Mouse (Mus musculus): ENCODE results near the gene Fbrsl1. TPM values are rescaled to one million over a fixed set of nuclear protein-coding genes. Genes with fewer than 3 reads are reported as not detected.

The Fbrsl1 gene
- 21.2 and 23.5 TPM in 2 replicates for polyA plus RNA-seq (2014; fragmentation: Nextera tagmentation; extraction: Ambion mirVana)

DNA sequence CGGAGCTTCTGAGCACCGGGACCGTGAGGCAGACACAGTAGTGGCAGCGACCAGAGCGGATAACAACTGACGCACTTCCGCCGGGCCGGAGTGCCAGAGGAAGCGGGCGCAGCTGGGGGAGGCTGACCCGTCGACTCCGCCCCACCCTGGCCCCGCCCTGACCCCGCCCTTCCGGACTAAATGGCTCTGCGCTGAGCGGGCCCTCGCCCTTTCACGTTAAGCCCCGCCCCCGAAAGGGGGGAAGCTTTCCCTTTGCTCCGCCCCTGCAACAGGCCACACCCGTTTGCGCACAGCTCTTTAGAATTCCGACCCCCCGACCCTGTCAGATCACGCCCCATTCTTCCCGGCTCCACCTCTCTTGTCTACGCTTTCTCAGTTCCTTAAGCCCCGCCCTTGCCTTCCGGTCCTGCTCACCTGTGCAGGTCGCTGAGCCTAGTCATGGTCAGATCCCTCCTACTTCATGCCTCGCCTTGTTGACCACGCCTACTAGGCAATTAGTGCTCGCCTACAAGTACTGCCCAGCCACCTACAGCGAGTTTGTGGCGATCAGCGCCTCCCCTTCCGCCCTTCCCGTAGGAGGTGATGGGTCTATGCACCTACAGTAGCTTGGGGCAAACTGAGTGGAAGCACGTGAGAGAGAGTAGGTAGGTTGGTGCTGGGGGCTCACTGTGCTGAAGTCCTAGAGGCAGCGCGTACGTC lies at the start of gene Fbrsl1:
Fbrsl1 (minus strand) TSS at position 68 of the 699 bp plus-strand sequence.
- peak; percentile 96 for ATAC-seq (ENCODE audit: low read depth)
- WGBS = under 1% methylated on average over 45 of the region's 46 CpGs
- peak within 1 kb of the TSS; percentile 66 for H3K27ac ChIP-seq (ENCODE audit: low read depth, low read length)
- no peaks in the 10 kb centered on the region for H3K9me3 ChIP-seq (ENCODE audit: control insufficient read depth, low read length)
- peak within 1 kb of the TSS; percentile 85 for H3K4me3 ChIP-seq (ENCODE audit: low read depth, low read length)
- H3K9ac ChIP-seq (replicated peaks; ENCODE audit: low read depth, low read length) = peak within 1 kb of the TSS; percentile 87
- no peaks in the 10 kb centered on the region for H3K27me3 ChIP-seq (ENCODE audit: control insufficient read depth, insufficient read depth, low read length)
- H3K36me3 ChIP-seq (ENCODE audit: control insufficient read depth, insufficient read depth, low read length) = no peaks in the 10 kb centered on the region
- H3K4me1 ChIP-seq (ENCODE audit: control insufficient read depth, insufficient read depth, low read length) = peaks cover 17% of the 10 kb centered on the region
- H3K4me2 ChIP-seq (ENCODE audit: low read depth, low read length) = peak within 1 kb of the TSS; percentile 71

DNA sequence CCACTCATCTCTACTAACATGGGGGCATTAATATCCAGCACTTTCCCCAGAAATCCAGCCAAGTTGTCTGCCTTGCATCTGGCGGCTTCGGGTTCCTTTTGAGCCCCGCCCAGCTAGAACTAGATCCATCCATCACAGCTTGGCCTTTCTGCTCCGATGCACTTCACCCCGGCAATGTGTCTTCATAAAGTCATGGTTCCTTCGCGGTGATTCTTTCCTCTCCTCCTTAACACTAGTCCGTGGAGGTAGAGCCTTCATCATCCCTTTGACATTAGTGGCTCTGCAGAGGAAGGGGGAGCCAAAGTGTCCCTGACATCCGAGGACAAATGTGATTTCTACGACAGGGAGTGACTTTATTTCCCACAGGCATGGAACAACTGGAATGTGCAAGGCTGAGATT lies 49.8 kb upstream of the Fbrsl1 start:
- Histone ChIP-seq H3K9ac (replicated peaks; ENCODE audit: low read depth, low read length) (no peak overlapping the region), H3K27me3 (ENCODE audit: control insufficient read depth, insufficient read depth, low read length) (no peaks in the 10 kb centered on the region), H3K36me3 (ENCODE audit: control insufficient read depth, insufficient read depth, low read length) (no peaks in the 10 kb centered on the region), H3K4me1 (ENCODE audit: control insufficient read depth, insufficient read depth, low read length) (no peaks in the 10 kb centered on the region), H3K9me3 (ENCODE audit: control insufficient read depth, low read length) (no peaks in the 10 kb centered on the region), H3K27ac (ENCODE audit: low read depth, low read length) (no peak overlapping the region), H3K4me2 (ENCODE audit: low read depth, low read length) (no peak overlapping the region), H3K4me3 (ENCODE audit: low read depth, low read length) (no peak overlapping the region)
- ATAC-seq (ENCODE audit: low read depth) = no peak
- 20% methylated on average over 10 of the region's 10 CpGs for WGBS

- Histone ChIP-seq H3K27ac (ENCODE audit: low read depth, low read length) (no peak overlapping the region), H3K4me2 (ENCODE audit: low read depth, low read length) (no peak overlapping the region), H3K36me3 (ENCODE audit: control insufficient read depth, insufficient read depth, low read length) (no peaks in the 10 kb centered on the region), H3K27me3 (ENCODE audit: control insufficient read depth, insufficient read depth, low read length) (no peaks in the 10 kb centered on the region), H3K9me3 (ENCODE audit: control insufficient read depth, low read length) (no peaks in the 10 kb centered on the region), H3K9ac (replicated peaks; ENCODE audit: low read depth, low read length) (no peak overlapping the region), H3K4me3 (ENCODE audit: low read depth, low read length) (no peak overlapping the region), H3K4me1 (ENCODE audit: control insufficient read depth, insufficient read depth, low read length) (no peaks in the 10 kb centered on the region)
- no peak for ATAC-seq (ENCODE audit: low read depth)
- whole genome bisulfite sequencing = 54% methylated on average over 5 of the region's 5 CpGs
Observed at GRCm38 (mm10) chr5:110497556-110497955, 49.3 kb upstream of the Fbrsl1 start.

DNA sequence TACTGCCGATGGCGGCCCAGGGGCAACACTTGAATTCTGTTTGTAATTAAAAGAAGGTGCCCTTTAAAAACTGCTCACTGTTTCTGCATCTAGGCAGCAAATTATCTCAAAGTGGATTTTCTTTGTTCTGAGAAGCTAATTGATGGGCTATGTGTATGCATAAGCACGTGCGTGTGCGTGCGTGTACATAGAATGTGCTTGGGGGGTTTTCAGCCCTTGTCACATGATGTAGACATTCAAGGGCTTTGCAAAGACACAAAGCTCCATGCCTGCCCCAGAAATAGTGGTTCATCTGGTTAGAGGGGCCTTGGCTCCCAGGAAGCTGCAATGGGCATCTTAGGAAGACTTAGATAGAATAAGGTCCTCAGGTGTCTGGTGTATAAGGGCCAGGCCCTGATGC lies 46.7 kb upstream of the Fbrsl1 start:
- 75% methylated on average over 6 of the region's 6 CpGs for WGBS
- Histone ChIP-seq H3K27ac (ENCODE audit: low read depth, low read length) (no peak overlapping the region), H3K9me3 (ENCODE audit: control insufficient read depth, low read length) (no peaks in the 10 kb centered on the region), H3K4me2 (ENCODE audit: low read depth, low read length) (no peak overlapping the region), H3K4me3 (ENCODE audit: low read depth, low read length) (no peak overlapping the region), H3K9ac (replicated peaks; ENCODE audit: low read depth, low read length) (no peak overlapping the region), H3K4me1 (ENCODE audit: control insufficient read depth, insufficient read depth, low read length) (no peaks in the 10 kb centered on the region), H3K36me3 (ENCODE audit: control insufficient read depth, insufficient read depth, low read length) (no peaks in the 10 kb centered on the region), H3K27me3 (ENCODE audit: control insufficient read depth, insufficient read depth, low read length) (no peaks in the 10 kb centered on the region)
- no peak for ATAC-seq (ENCODE audit: low read depth)

- H3K27me3 ChIP-seq (ENCODE audit: control insufficient read depth, insufficient read depth, low read length) = no peaks in the 10 kb centered on the region
- H3K4me3 ChIP-seq (ENCODE audit: low read depth, low read length) = no peak overlapping the region
- no peak overlapping the region for H3K9ac ChIP-seq (replicated peaks; ENCODE audit: low read depth, low read length)
- ATAC-seq (ENCODE audit: low read depth) = 0 out of 2 replicates have a peak, but pooled peaks have one; percentile 26
- no peaks in the 10 kb centered on the region for H3K4me1 ChIP-seq (ENCODE audit: control insufficient read depth, insufficient read depth, low read length)
- H3K4me2 ChIP-seq (ENCODE audit: low read depth, low read length) = no peak overlapping the region
- H3K27ac ChIP-seq (ENCODE audit: low read depth, low read length) = peak overlapping the region; percentile 6; the same call in 1 of the 2 replicates
- WGBS = 43% methylated on average over 4 of the region's 4 CpGs
- H3K36me3 ChIP-seq (ENCODE audit: control insufficient read depth, insufficient read depth, low read length) = no peaks in the 10 kb centered on the region
- H3K9me3 ChIP-seq (ENCODE audit: control insufficient read depth, low read length) = no peaks in the 10 kb centered on the region
Observed at GRCm38 (mm10) chr5:110494396-110494795, 46.1 kb upstream of the Fbrsl1 start.

- Histone ChIP-seq H3K9ac (replicated peaks; ENCODE audit: low read depth, low read length) (0 out of 2 replicates have a peak overlapping the region, but pooled peaks have one; percentile 12), H3K36me3 (ENCODE audit: control insufficient read depth, insufficient read depth, low read length) (no peaks in the 10 kb centered on the region)
Observed at GRCm38 (mm10) chr5:110493785-110494184, 45.5 kb upstream of the Fbrsl1 start.

GRCm38 (mm10) chr5:110489639-110490038 lies 41.3 kb upstream of the Fbrsl1 start:
- H3K4me3 ChIP-seq (ENCODE audit: low read depth, low read length) = no peak overlapping the region
- H3K9ac ChIP-seq (replicated peaks; ENCODE audit: low read depth, low read length) = no peak overlapping the region
- ATAC-seq (ENCODE audit: low read depth) = no peak
- no peaks in the 10 kb centered on the region for H3K27me3 ChIP-seq (ENCODE audit: control insufficient read depth, insufficient read depth, low read length)
- H3K27ac ChIP-seq (ENCODE audit: low read depth, low read length) = no peak overlapping the region
- H3K36me3 ChIP-seq (ENCODE audit: control insufficient read depth, insufficient read depth, low read length) = no peaks in the 10 kb centered on the region
- peaks cover 8% of the 10 kb centered on the region for H3K4me1 ChIP-seq (ENCODE audit: control insufficient read depth, insufficient read depth, low read length)
- H3K4me2 ChIP-seq (ENCODE audit: low read depth, low read length) = no peak overlapping the region
- 73% methylated on average over 4 of the region's 4 CpGs for WGBS
- no peaks in the 10 kb centered on the region for H3K9me3 ChIP-seq (ENCODE audit: control insufficient read depth, low read length)

More at GRCm38 (mm10) chr5:110493785-110494184, 45.5 kb upstream of the Fbrsl1 start:
- WGBS = 6% methylated on average over 4 of the region's 4 CpGs
- Histone ChIP-seq H3K27me3 (ENCODE audit: control insufficient read depth, insufficient read depth, low read length) (no peaks in the 10 kb centered on the region), H3K27ac (ENCODE audit: low read depth, low read length) (no peak overlapping the region; the same call in 1 of the 2 replicates), H3K4me3 (ENCODE audit: low read depth, low read length) (no peak overlapping the region), H3K4me1 (ENCODE audit: control insufficient read depth, insufficient read depth, low read length) (no peaks in the 10 kb centered on the region), H3K9me3 (ENCODE audit: control insufficient read depth, low read length) (no peaks in the 10 kb centered on the region), H3K4me2 (ENCODE audit: low read depth, low read length) (no peak overlapping the region)
- ATAC-seq (ENCODE audit: low read depth) = peak; percentile 92

DNA sequence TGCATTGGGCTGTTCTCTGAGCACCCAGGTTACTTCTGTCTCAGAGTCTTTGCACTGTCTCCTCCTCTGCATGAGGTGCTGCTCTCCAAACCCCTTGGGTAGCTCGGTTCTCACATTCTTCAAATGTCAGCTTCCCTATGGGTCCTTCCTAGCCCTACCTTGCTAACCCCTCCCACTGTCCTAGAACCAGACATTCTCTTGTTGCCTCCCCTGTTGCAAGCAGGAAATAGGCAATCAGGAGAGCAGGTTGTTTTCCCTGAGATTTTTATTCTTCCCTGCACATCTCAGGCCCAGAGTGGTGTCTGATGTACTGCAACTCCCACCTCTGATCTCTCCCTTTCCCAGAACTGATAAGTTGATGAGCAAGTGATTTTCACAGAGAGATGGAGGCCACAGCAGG lies 39.6 kb upstream of the Fbrsl1 start:
- H3K27ac ChIP-seq (ENCODE audit: low read depth, low read length) = no peak overlapping the region
- H3K9me3 ChIP-seq (ENCODE audit: control insufficient read depth, low read length) = no peaks in the 10 kb centered on the region
- WGBS = 52% methylated on average over 1 of the region's 1 CpGs
- no peaks in the 10 kb centered on the region for H3K27me3 ChIP-seq (ENCODE audit: control insufficient read depth, insufficient read depth, low read length)
- H3K4me1 ChIP-seq (ENCODE audit: control insufficient read depth, insufficient read depth, low read length) = peaks cover 8% of the 10 kb centered on the region
- H3K4me2 ChIP-seq (ENCODE audit: low read depth, low read length) = no peak overlapping the region
- H3K4me3 ChIP-seq (ENCODE audit: low read depth, low read length) = no peak overlapping the region
- no peak for ATAC-seq (ENCODE audit: low read depth)
- H3K36me3 ChIP-seq (ENCODE audit: control insufficient read depth, insufficient read depth, low read length) = no peaks in the 10 kb centered on the region
- no peak overlapping the region for H3K9ac ChIP-seq (replicated peaks; ENCODE audit: low read depth, low read length)

- Histone ChIP-seq H3K4me3 (ENCODE audit: low read depth, low read length) (no peak overlapping the region), H3K27ac (ENCODE audit: low read depth, low read length) (no peak overlapping the region; the same call in 1 of the 2 replicates), H3K9ac (replicated peaks; ENCODE audit: low read depth, low read length) (no peak overlapping the region), H3K27me3 (ENCODE audit: control insufficient read depth, insufficient read depth, low read length) (no peaks in the 10 kb centered on the region), H3K4me2 (ENCODE audit: low read depth, low read length) (no peak overlapping the region), H3K36me3 (ENCODE audit: control insufficient read depth, insufficient read depth, low read length) (no peaks in the 10 kb centered on the region), H3K4me1 (ENCODE audit: control insufficient read depth, insufficient read depth, low read length) (peaks cover 8% of the 10 kb centered on the region), H3K9me3 (ENCODE audit: control insufficient read depth, low read length) (no peaks in the 10 kb centered on the region)
- peak; percentile 84; the same call in 1 of the 2 replicates for ATAC-seq (ENCODE audit: low read depth)
- WGBS = 6% methylated on average over 5 of the region's 5 CpGs
Observed at GRCm38 (mm10) chr5:110486674-110487334, 38.5 kb upstream of the Fbrsl1 start.

All from neural tube, embryonic 14.5 days (tissue).